Mouse (Mus musculus): ENCODE measurements around the gene Edn2.

GRCm38 (mm10) chr4:120124656-120125055 lies 36.4 kb upstream of the Edn2 start:
- TF ChIP-seq CTCF (conservative IDR thresholded peaks at IDR 0.05; ENCODE audit: low read length): no peak
- no peak for TF ChIP-seq POU5F1 (IDR thresholded peaks at IDR 0.05; ENCODE audit: borderline replicate concordance, low read length)
- no peak for TF ChIP-seq NANOG (IDR thresholded peaks at IDR 0.05; ENCODE audit: borderline replicate concordance, low read length)

All from E14TG2a.4 (cell line).